Mouse (Mus musculus) CH12F3 (cell line): Measurements from ENCODE around the gene Zfp791.
"Not testable (repeated sequence)": the region's sequence is repeated elsewhere in the genome, so short reads cannot be mapped to it uniquely, and the experiment has no call there.

Source experiments
- in situ Hi-C: fragments of 300-500 bp; cut with MboI; formaldehyde crosslinking; loops from 2 replicates; pipeline ENCODE4 v1.14.3; 2020; ENCODE audit warnings: low sequenced_read_pairs

Zfp791 gene

GRCm38 (mm10) chr8:85083108-85083813 is 39.6 kb downstream of the Zfp791 start, which contains the start of gene Man2b1:
Gene Man2b1 (plus strand): TSS chr8:85083270.
- in situ Hi-C loops = no loop called here

GRCm38 (mm10) chr8:85082169-85082568 is 40.7 kb downstream of the Zfp791 start:
- in situ Hi-C loops = not testable (repeated sequence)

DNA sequence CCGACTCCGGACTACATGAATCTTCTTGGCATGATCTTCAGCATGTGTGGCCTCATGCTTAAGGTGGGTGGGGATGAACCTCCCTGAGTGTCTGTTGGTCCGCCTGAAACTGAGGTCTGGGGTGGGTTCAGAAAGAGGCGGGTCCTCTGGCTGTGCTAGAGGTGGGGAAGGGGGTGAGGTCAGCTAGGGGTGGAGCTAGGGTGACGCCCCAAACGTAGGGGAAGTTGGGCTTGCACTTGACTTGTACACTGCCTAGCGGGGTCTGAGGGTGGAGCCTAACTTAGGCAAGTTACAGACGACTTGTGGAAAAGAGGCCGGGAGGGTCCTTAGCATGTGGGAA is 41.7 kb downstream of the Zfp791 start, which contains the start of gene Wdr83:
TSS of gene Wdr83 (minus strand) at position 91 of the 340 bp plus-strand sequence.
- in situ Hi-C loops = no loop called here

- in situ Hi-C loops = no loop called here
Measured at GRCm38 (mm10) chr8:85080532-85081215, 42.2 kb downstream of the Zfp791 start, which contains the start of gene Wdr83os. Gene Wdr83os (plus strand): TSS chr8:85080740.

DNA sequence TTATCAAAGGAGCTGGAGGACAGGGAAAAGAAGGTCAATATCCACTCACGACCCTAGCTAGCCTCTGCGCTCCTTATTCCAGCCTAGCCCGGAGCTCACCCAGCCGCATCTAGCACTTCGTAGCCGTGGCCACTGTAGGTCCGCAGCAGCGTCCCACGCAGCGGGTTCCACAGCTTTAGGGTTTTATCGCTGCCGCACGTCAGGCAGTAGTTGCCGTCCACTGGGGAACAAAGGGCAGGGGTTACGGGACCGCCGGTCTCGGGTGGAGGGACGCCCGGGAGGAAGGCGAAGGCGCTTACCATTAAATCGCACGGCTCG is 42.7 kb downstream of the Zfp791 start:
- in situ Hi-C loops = no loop called here

GRCm38 (mm10) chr8:85076993-85077392 is 45.9 kb downstream of the Zfp791 start:
- in situ Hi-C loops = no loop called here

DNA sequence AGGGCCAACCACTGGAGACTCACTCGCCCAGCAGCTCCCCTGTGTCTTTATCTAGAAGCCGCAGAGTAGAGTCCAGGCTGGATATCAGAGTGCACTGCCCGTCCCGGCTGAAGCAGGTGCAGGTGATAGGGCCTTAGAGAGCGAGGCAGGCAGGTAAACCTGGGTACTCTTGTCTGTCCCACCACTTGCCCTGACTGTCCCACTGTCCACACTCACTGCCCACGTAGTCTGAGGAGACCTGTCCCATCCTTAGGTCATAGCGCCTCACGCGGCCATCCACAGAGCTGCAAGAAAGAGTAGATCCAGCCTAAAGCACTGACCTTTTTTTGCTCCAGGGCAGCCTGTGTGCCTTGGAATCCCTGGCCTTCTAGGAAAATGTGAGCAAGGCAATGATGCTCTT is 46.9 kb downstream of the Zfp791 start:
- in situ Hi-C loops = no loop called here

DNA sequence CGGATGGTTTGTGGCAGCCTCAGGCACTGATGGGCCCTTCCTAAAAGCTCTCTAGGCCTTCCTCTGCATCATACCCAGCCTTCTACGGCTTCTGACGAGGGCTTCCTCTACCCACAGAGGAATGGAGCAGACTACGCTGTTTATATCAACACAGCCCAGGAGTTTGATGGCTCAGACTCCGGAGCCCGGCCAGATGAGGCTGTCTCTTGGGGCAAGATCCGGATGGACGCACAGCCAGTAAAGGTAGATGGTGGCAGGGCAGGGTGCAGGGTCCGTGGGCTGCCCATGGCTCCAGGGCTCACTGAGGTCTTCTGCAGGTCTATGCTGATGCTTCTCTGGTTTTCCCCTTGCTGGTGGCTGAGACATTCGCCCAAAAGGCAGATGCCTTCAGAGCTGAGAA is 48.3 kb downstream of the Zfp791 start:
- in situ Hi-C loops = no loop called here

DNA sequence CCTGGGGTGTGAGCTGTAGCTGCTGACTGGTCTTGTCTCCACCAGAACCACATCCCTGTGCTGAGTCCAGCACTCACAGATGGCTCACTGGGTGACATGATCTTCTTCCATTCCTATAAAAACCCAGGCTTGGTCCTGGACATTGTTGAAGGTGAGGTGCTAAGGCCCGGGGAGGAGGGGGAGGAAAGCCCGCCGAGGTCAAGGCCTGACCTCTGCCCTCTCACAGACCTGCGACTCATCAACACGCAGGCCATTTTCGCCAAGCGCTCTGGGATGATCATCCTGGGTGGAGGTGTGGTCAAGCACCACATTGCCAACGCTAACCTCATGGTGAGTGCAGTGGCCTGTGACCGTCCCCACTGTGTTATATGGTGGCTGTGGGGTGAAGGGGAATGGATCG is 48.7 kb downstream of the Zfp791 start:
- in situ Hi-C loops = no loop called here

- in situ Hi-C loops = no loop called here
Measured at GRCm38 (mm10) chr8:85073041-85073612, 49.8 kb downstream of the Zfp791 start.

DNA sequence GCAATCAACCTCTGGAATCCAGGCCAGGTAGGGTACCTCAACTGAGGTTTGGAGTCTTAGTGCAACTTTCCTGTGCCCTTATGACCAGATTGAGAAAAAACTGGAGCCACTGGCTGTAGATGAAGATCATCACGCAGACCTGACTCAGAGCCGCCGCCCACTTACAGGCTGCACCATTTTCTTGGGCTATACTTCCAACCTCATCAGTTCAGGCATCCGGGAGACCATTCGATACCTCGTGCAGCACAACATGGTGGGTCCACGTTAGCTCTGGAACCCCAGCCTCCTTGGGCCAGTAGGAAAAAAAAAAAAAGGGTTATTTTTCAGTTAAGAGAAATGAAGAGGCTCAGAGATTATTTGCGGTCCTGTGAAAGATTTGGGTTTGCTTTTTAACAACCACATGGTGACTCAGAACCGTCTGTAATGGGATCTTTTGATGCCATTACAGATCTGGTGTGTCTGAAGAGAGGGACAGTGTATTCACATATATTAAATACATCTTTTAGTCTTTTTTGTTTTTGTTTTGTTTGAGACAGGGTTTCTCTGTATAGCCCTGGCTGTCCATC is 50.4 kb downstream of the Zfp791 start:
- in situ Hi-C loops = no loop called here

- in situ Hi-C loops = no loop called here
Measured at GRCm38 (mm10) chr8:85071514-85072281, 51.2 kb downstream of the Zfp791 start, which contains the start of gene Dhps. Gene Dhps (plus strand): TSS chr8:85071757.

GRCm38 (mm10) chr8:85071041-85071440 is 51.9 kb downstream of the Zfp791 start:
- in situ Hi-C loops = no loop called here

- in situ Hi-C loops = no loop called here
Measured at GRCm38 (mm10) chr8:85067982-85068381, 54.9 kb downstream of the Zfp791 start, which contains the start of gene Gm5741. Gene Gm5741 (minus strand): TSS chr8:85067982.

GRCm38 (mm10) chr8:85067155-85067554 is 55.7 kb downstream of the Zfp791 start:
- in situ Hi-C loops = no loop called here

GRCm38 (mm10) chr8:85065213-85065612 is 57.7 kb downstream of the Zfp791 start:
- in situ Hi-C loops = no loop called here

DNA sequence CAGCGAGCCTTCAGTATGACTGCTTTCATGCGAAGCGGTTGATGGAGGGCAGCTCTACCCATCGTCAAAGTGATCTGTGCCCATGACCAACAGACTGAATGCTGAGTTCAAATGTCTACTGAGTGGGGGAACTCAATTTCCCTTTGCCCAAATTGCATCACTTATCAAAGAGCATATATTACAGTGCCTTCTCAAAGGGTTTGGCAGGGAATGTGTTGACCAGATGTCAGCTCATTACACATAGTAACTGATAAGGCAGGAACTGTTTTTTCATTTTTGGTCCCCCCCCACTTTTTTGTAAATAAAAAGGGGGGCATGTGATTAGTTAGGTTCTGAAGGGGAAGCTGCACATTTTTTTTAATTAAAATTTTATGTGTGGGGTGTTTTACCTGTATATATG is 60.3 kb downstream of the Zfp791 start:
- in situ Hi-C loops = no loop called here

GRCm38 (mm10) chr8:85059879-85060616 is 62.8 kb downstream of the Zfp791 start, which contains the start of gene Fbxw9:
Gene Fbxw9 (plus strand): TSS chr8:85060055.
- in situ Hi-C loops = no loop called here
